Mouse (Mus musculus) small intestine, adult 2 months (tissue): ENCODE results near the gene Rara.

Experiments used
- CTCF ChIP-seq: fragments of 200-500 bp; IDR thresholded peaks from 2 replicates; pipeline ENCODE4 v1.5.1; 2012; ENCODE audit warnings: low read depth, mild to moderate bottlenecking, control low read depth, inconsistent platforms, low read length, moderate library complexity, mixed read lengths; ENCODE audit not compliant: insufficient replicate concordance, insufficient read length; ENCODE audit errors: extremely low read depth
- POLR2A ChIP-seq: fragments of 200-500 bp; IDR thresholded peaks from 2 replicates; pipeline ENCODE4 v1.6.1; 2012; ENCODE audit warnings: low read depth, mild to moderate bottlenecking, control low read depth, inconsistent platforms, low read length, moderate library complexity

DNA sequence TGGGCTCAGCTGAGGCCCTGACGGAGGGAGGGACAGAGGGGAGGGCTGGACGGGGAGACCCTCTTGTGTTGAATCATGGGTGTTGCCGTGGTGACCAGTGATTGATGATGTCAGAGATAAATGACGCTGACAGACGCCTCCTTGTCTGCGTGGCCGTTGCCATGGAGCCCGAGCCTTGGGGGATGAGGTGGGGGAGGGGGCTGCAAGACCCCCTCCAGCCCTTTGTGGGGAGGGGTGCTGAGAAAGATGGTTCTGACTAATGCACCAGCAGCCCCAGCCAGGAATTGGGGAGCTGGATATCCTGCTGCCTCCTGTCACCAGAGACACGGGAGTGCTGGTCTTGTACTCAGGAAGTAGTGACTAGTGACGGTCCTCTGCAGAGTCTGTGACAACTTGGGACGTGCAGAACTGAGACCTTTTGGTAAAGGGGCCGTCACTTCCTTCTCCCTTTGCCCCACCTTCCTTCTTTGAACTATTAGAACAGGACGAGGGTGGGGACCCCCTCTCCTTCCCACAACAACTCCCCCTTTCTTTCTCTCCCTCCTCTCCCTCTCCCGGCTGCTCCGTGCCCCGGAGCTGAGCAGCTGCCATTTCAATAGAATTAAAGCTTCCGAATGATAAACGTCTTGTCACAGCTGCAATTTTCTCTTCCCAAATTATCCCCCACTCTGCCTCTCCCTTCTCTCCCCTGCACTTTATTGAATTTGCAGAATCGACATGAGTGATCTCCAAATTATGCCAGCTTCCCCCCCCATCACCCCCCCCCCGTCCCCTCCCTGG is 41.3 kb downstream of the Rara start:
- TF ChIP-seq POLR2A (no peak), CTCF (no peak)
